Mouse (Mus musculus) heart, postnatal 0 days (tissue): ENCODE results near the gene Srms. TPM values are rescaled to one million over a fixed set of nuclear protein-coding genes. Genes with fewer than 3 reads are reported as not detected.

Experiments used
- ATAC-seq: fragments of 200-750 bp; cut with Nextera tagmentation; 2 replicates; pipeline ENCODE4 v1.8.0; 2017; ENCODE audit warnings: low read depth, moderate number of reproducible peaks, moderate library complexity; ENCODE audit not compliant: insufficient read depth
- DNase-seq: peaks from one replicate; pipeline ENCODE4 v3.0.0-alpha.2; 2016; ENCODE audit warnings: low spot score
- H3K27ac ChIP-seq: fragments of 300-500 bp; sonication (generic); 2 replicates; pipeline ENCODE4 v1.5.1; 2014; ENCODE audit warnings: low read depth, mild to moderate bottlenecking
- H3K27me3 ChIP-seq: fragments of 300-500 bp; sonication (generic); 2 replicates; pipeline ENCODE4 v1.6.1; 2014; ENCODE audit warnings: low read length, mixed read lengths; ENCODE audit not compliant: control insufficient read depth, insufficient read depth
- H3K36me3 ChIP-seq: fragments of 300-500 bp; sonication (generic); replicated peaks from 2 replicates; pipeline ENCODE4 v1.6.1; 2014; ENCODE audit warnings: low read length, mixed read lengths; ENCODE audit not compliant: control insufficient read depth, insufficient read depth
- H3K4me1 ChIP-seq: fragments of 300-500 bp; sonication (generic); 2 replicates; pipeline ENCODE4 v1.6.1; 2014; ENCODE audit warnings: antibody characterized with exemption; ENCODE audit not compliant: control insufficient read depth, insufficient read depth
- H3K4me2 ChIP-seq: fragments of 300-500 bp; sonication (generic); 2 replicates; pipeline ENCODE4 v1.6.1; 2014; ENCODE audit warnings: low read depth, mild to moderate bottlenecking, low read length, moderate library complexity
- H3K4me3 ChIP-seq: fragments of 300-500 bp; sonication (generic); 2 replicates; pipeline ENCODE4 v1.5.1; 2014; ENCODE audit warnings: low read depth, low read length
- H3K9ac ChIP-seq: fragments of 300-500 bp; sonication (generic); replicated peaks from 2 replicates; pipeline ENCODE4 v1.6.1; 2014; ENCODE audit warnings: low read depth, low read length, mixed read lengths
- H3K9me3 ChIP-seq: fragments of 300-500 bp; sonication (generic); replicated peaks from 2 replicates; pipeline ENCODE4 v1.6.1; 2016; ENCODE audit warnings: low read length; ENCODE audit not compliant: control insufficient read depth
- CTCF ChIP-seq: IDR thresholded peaks from 2 replicates; pipeline ENCODE4 v1.5.1; 2016; ENCODE audit warnings: antibody characterized with exemption, control low read depth, low read depth
- EP300 ChIP-seq: IDR thresholded peaks from 2 replicates; pipeline ENCODE4 v1.6.1; 2016; ENCODE audit warnings: antibody characterized with exemption, low read depth
- WGBS: fragments of 180-500 bp; shearing (Covaris S2); extraction: QIAGEN DNeasy Blood & Tissue Kit; methylation state at CpG from one replicate; pipeline ENCODE4 v1.1.7; 2014; 5-methylcytosine and 5-hydroxymethylcytosine counted together
- polyA plus RNA-seq: library from polyadenylated mRNA; unstranded; fragments of >200 nt; fragmentation: Nextera tagmentation; extraction: Ambion mirVana; gene quantifications from 2 replicates; pipeline ENCODE4 v1.2.1, GENCODE M21; 2015
- total RNA-seq: library from RNA; depleted of rRNA; stranded (reverse); fragments of >200 nt; gene quantifications from 2 replicates; pipeline ENCODE4 v1.2.3, GENCODE M21; 2014; ENCODE audit warnings: low replicate concordance

Gene Srms
- total and polyA plus RNA-seq, 2 experiments from 2014 or later: 0.08 TPM; not detected in 1

GRCm38 (mm10) chr2:181231171-181231570, 18.2 kb upstream of the Srms start:
- Histone ChIP-seq H3K27me3 (no peaks in the 10 kb centered on the region), H3K9ac (no peak overlapping the region), H3K4me2 (no peak overlapping the region), H3K36me3 (peaks cover 57% of the 10 kb centered on the region), H3K9me3 (no peaks in the 10 kb centered on the region), H3K4me1 (no peaks in the 10 kb centered on the region), H3K4me3 (no peak overlapping the region), H3K27ac (no peak overlapping the region)
- DNase-seq: no peak
- ATAC-seq: no peak
- WGBS: 79% methylated on average over 20 of the region's 20 CpGs
- TF ChIP-seq CTCF (no peak), EP300 (no peak)

GRCm38 (mm10) chr2:181228335-181228734, 15.3 kb upstream of the Srms start:
- Histone ChIP-seq H3K4me3 (no peak overlapping the region), H3K36me3 (peaks cover 41% of the 10 kb centered on the region), H3K9ac (no peak overlapping the region), H3K9me3 (no peaks in the 10 kb centered on the region), H3K4me1 (no peaks in the 10 kb centered on the region), H3K4me2 (no peak overlapping the region), H3K27ac (no peak overlapping the region), H3K27me3 (no peaks in the 10 kb centered on the region)
- DNase-seq: no peak
- ATAC-seq: 0 out of 2 replicates have a peak, but pooled peaks have one; percentile 30
- no peak for TF ChIP-seq CTCF
- no peak for TF ChIP-seq EP300
- 60% methylated on average over 1 of the region's 1 CpGs for WGBS

- Histone ChIP-seq H3K9me3 (no peaks in the 10 kb centered on the region), H3K4me1 (no peaks in the 10 kb centered on the region), H3K27ac (no peak overlapping the region), H3K27me3 (no peaks in the 10 kb centered on the region), H3K4me2 (no peak overlapping the region), H3K9ac (no peak overlapping the region), H3K4me3 (no peak overlapping the region), H3K36me3 (peaks cover 38% of the 10 kb centered on the region)
- DNase-seq: no peak
- no peak for TF ChIP-seq EP300
- no peak for TF ChIP-seq CTCF
- no peak for ATAC-seq
- WGBS: 59% methylated on average over 3 of the region's 3 CpGs
These were observed 14.1 kb upstream of the Srms start for GRCm38 (mm10) chr2:181227122-181227521.

GRCm38 (mm10) chr2:181224994-181225393, 12.0 kb upstream of the Srms start:
- Histone ChIP-seq H3K9me3 (no peaks in the 10 kb centered on the region), H3K4me1 (0 out of 2 replicates have a peak, but pooled peaks cover 3% of the 10 kb centered on the region), H3K4me3 (no peak overlapping the region), H3K9ac (no peak overlapping the region), H3K36me3 (peaks cover 24% of the 10 kb centered on the region; the same call in 1 of the 2 replicates), H3K27me3 (0 out of 2 replicates have a peak, but pooled peaks cover 4% of the 10 kb centered on the region), H3K27ac (no peak overlapping the region), H3K4me2 (no peak overlapping the region)
- no peak for DNase-seq
- ATAC-seq: no peak
- TF ChIP-seq CTCF: no peak
- no peak for TF ChIP-seq EP300
- 65% methylated on average over 2 of the region's 2 CpGs for WGBS

GRCm38 (mm10) chr2:181220361-181220760, 7.4 kb upstream of the Srms start:
- Histone ChIP-seq H3K36me3 (no peaks in the 10 kb centered on the region), H3K9ac (no peak overlapping the region), H3K27ac (no peak overlapping the region), H3K4me3 (peak overlapping the region; percentile 16), H3K9me3 (no peaks in the 10 kb centered on the region), H3K4me1 (0 out of 2 replicates have a peak, but pooled peaks cover 4% of the 10 kb centered on the region), H3K4me2 (peak overlapping the region; percentile 54), H3K27me3 (0 out of 2 replicates have a peak, but pooled peaks cover 4% of the 10 kb centered on the region)
- 64% methylated on average over 2 of the region's 2 CpGs for WGBS
- TF ChIP-seq EP300: no peak
- no peak for TF ChIP-seq CTCF
- ATAC-seq (no peak), DNase-seq (no peak)
